Mouse (Mus musculus) adrenal gland, adult 8-10 months (tissue): ENCODE results near the gene Sec1. TPM values are rescaled to one million over a fixed set of nuclear protein-coding genes. Genes with fewer than 3 reads are reported as not detected.

Source experiments
- DNase-seq: peaks from one replicate; pipeline ENCODE4 v3.0.0; 2022
- total RNA-seq, 4 experiments: library from RNA; stranded (reverse); gene quantifications; 2 replicates each; pipeline ENCODE4 v1.2.4; 2022

Sec1 gene
- total RNA-seq, 4 experiments from 2014 or later, result 0.15 to 0.59 (median 0.30) TPM

GRCm38 (mm10) chr7:45716952-45717917 lies 23.0 kb upstream of the Sec1 start:
- no peak for DNase-seq

DNA sequence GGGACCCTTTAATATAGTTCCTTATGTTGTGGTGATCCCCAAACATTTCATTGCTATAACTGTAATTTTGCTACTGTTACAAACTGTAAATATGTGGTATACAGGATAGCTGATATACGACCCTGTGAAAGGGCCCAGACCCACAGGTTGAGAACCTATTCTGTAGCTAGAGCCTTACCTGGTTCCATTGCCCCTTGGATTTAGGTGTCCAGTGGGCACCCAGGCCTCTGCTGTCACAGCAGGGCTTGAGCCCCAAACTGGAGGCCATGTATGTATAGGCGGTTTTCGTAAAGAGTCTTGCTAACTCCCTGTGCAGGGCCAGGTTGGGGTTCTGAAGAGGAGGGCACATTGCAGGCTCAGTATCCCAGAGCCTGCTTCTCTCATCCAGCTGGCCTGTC lies 22.3 kb upstream of the Sec1 start:
- peak; percentile 35 for DNase-seq

DNA sequence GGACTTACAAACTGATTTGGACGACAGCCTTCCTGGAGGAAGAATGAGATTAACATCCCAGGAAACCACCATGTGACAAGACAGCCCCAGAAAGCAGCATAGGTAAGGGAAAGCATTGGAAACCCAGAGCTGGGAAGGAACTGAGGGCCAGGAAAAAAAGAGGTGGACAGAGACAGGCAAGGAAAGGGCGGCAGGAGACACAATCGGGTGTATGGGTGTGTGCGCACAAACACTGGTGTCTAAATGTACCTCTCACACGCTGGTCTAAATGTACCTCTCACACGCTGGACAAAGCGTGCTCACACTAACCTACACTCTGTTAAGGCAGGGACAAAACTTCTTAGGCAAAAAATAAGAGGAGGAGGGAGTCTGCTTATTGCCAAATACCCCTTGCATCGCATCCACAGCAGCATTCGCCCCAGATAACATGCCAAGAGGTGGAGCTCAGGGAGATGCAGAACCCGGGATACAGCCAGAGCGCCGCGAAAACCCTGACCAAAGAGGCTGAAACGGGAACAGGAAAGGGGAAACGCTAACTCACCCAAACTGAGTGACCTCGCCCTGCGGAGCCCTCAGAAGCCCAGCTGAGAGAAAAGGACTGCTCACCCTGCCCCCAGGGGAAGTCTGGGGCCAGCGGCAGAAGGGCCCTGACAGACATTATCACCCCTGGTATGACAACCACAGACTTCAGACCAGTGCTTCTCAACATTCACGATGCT lies 21.7 kb upstream of the Sec1 start:
- peak; percentile 43 for DNase-seq

GRCm38 (mm10) chr7:45715090-45715708 lies 21.0 kb upstream of the Sec1 start, which contains the start of gene Rpl18:
Gene Rpl18 (plus strand): TSS chr7:45715457.
- DNase-seq, result peak; percentile 98

GRCm38 (mm10) chr7:45714630-45715089 lies 20.5 kb upstream of the Sec1 start:
- DNase-seq, result no peak

DNA sequence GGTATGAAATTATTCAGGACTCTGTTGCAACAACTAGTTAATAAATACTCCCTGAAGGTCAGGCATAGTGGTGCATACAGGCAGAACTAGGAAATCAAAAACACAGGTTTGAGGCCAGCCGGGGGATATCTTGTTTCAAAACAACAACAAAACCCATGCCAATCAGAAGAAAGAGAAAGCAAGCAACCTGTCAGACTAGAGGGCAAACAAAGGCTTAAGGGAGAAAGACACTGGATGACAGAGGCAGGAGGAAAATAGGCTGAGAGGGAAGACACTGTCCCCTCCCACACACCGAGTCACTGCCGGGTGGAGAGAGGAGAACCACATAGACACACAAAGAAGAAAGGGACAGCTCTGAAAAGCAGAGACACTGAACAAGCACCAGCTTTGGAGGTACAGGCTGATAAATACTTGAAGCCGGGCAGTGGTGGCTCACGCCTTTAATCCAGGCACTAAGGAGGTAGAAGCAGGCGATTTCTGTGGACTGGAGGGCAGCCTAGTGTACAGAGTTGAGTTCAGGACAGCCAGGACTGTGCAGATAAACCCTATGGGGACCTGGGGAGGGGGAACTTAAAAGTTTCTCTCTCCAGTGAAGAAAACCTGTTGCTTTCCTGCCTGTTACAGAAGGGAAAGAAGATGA lies 19.8 kb upstream of the Sec1 start:
- no peak for DNase-seq

DNA sequence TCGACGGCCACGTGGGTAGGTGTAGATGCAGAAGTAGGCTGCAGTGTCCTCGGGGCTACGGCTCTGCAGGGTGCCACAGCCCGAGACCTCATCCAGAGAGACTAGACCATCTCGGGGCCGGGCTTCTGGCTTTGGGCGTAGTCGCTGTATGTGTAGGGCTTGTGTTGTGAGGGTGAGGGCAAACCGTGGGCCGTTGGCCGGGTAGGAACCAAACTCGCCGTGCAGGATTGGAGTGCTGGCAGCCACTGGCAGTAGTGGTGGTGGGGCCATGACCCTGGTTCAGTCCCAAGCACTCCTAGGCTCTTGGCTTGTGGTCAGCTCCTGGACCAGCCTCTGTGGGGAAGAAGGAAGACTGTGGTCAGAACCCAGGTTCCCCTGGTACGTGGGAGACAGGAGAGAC lies 19.2 kb upstream of the Sec1 start:
- peak; percentile 55 for DNase-seq

DNA sequence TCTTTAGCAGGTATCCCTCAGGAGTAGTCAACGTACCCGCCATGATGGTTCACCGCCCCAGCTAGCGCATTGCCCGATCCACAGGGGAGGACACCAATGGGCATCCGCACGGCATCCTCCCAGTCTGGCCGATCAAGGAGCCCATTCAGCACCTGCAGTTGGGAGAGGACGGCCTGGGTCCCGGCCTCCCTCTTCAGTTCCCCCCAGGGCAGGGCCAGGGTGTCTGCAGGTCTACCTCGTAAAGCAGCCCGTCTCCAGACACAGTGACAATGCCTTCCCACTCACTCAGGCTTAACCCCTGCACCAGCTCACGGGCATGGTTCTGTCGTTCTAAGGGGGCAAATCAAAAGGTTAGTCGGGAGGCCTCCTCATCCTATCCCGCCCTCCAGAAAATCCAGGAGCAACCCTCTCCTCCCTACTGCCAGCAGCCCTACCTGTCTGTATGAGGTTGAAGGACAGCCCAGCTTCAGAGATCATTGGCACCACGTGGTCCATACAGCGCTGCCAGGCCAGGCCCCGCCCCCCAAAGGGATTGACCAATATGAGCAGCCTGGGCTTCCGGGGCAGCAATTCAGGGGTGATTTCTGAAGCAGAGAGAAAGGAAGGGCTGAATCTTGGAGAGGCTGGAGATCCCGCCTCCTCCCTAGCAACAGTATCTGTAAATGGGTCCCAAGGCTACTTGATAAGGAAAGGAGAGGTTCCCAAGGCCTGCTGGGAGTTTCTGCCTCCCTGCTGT lies 18.0 kb upstream of the Sec1 start:
- DNase-seq, result peak; percentile 90

DNA sequence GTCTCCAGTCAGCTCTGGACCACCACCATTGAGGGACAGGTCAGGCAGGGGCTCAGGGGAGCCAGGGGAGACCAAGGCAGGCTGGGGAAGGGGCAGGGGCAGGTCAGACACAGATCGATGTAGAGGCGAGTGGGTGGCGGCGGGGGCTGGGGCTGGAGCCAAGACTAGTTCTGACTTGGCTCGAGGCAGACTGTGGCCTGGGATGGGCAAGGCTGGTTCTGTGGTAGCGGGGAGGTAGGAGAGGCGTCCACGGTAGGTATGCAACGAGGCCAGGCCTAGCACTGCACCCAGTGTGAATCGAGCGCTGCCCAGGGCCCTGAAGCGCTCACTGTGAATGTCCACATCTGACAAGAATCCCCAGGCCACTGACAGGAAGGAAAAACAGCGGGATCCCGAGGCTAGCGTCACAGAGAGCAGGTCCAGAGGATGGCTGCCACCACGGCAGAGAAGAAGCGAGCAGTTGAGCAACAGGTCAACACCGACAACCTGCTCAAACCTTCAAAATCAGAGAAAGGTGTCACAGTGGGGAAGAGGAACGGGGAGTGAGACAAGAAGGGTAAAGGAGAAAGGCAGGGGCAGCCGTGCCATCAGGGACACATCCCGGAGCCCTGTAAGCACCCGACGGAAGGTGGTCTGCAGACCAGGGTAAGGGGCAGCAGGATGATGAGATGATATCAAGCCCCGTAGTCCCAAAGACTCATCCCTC lies 17.3 kb upstream of the Sec1 start:
- peak; percentile 58 for DNase-seq

DNA sequence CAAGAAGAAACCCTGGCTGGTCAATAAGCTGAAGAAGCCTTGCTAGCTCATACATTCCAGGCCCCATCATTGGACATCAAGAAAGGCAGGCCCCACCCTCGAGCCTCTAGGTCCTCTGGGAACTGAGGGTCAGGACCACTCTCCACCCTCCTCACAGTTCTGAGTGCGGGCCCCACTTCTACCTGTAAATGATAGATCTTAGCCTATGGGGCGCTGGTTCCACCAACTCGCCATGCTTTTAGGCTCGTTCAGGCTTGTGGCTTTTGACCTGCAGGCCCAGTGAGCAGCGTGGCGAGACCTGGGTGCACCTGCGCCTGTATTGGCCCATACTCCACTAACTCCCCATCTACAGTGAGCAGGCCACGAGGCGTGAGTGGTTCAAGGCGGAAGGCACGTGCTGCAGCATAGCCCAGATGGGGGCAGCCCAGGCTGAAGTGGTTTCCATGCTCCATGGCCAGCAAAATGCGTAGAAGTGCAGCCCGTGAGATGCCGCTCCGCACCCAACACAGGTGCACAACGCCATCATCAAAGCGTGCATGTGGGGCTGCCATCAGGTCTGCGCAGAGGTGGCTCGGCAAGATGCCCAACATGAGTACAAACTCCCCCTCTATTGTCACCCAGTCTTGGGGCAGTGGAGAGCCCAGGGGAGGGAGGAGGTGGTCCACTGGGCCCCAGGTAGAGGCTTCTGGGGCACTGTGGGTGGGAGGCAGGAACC lies 16.4 kb upstream of the Sec1 start:
- DNase-seq, result peak; percentile 65

- DNase-seq, result no peak
These were observed 15.6 kb upstream of the Sec1 start for GRCm38 (mm10) chr7:45709677-45710355.

DNA sequence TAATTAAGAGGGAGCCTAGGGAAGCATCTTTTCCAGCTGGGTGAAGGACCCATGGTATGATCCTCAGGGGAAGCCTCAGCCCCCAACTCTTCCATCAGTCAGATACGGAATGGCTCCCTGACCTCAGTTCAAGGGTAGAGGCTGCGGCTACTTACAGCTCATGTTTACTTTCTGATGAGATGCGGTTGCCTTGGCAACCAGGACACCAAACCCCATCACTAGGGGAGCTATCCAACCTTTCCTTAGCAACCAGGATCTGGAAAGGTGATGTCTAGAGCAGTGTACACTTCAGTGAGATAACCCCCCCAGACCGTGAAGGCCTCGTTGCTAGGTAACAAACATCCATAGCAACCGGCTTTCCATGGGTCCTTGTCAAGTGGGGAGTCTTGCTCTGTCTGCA lies 14.8 kb upstream of the Sec1 start:
- DNase-seq, result no peak

DNA sequence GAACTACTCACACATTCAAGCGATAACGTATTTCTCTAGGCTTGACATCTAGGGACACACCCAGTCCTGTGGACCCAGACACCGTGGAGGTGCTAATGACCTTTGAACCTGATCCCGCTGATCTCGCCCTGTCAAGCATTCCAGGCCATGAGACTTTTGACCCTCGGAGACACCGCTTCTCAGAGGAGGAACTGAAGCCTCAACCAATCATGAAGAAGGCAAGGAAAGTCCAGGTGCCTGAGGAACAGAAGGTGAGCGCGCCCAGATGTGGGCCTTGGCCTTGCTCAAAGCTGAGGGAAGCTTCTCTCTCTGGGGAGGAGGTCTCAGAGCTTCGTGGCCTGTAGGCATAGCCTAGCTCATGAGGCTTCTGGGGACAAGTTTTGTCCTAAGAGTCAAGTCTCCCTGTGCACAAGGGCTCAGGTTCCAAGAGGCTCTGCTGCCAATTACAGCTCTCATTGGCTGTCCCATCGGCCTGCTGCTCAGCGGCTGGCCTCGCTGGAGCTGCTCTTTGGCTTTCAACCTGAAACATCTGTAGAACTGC lies 14.1 kb upstream of the Sec1 start:
- no peak for DNase-seq

DNA sequence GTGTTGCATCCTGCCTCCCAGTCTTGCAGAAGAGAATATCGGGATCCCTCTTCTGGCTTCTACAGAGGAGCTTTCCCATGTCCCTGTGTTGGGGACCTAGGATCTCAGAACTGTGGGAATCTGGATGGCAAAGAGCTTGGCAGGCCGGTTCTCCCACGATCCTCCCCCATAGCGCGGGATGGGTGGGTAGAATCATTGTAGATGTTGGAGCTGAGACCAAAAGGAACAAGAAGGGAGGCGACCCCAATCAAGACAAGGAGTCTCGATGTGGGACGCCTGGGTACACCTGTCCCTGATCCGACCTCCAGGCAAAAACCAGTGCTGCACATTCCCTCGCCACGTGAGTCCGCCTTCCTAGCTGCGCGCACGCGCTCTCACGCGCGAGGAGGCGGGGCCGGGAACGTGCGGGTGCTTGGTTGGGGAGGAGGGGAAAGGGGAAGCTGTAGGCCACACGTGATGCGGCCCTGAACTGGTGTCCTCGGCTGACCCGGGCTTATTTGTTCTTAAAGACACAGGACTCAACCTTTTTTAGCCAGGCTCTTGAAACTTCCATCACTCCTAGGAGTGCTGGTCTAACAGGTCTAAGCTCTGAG lies 13.3 kb upstream of the Sec1 start:
- peak; percentile 98 for DNase-seq

- peak; percentile 86 for DNase-seq
These were observed 12.6 kb upstream of the Sec1 start for GRCm38 (mm10) chr7:45706721-45707241.

DNA sequence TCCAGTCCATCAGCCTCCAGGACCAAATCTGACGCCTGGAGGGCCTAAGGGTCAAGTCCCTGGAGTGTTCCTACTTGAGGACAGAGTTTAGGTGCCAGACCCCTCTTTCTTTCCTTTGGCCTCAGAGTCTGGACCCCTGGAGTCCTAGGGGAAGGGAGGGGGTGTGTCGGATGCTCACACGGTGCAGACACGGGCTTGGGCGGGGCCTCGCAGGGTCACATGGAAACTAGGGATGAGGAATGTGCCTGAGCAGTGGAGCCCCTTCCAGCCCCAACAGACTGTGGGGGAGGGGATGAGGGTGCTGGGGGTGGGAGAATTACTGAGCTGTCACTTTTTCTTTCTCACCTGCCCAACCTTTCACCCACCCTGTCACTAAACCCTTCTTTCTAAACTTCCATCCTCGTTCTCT lies 11.7 kb upstream of the Sec1 start:
- DNase-seq, result peak; percentile 91

DNA sequence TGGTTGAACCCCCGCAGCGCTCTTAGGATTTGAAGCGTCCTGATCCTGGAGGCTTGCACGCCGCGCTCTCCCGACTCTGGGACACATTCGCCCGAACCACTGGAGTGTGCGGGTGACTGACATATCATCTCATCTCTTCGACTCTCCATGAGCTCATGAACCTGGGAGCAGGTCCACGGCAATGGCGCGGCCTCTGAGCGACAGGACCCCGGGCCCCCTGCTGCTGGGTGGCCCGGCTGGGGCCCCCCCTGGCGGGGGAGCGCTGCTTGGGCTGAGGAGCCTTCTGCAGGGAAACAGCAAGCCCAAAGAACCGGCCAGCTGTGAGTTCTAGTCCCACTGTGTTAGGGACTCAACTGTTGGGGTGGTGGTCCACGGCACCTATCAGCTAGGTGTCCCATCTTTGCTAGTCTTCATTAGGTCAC lies 11.3 kb upstream of the Sec1 start:
- DNase-seq, result no peak

- DNase-seq, result peak; percentile 100
These were observed 10.7 kb upstream of the Sec1 start, which contains the start of gene Dbp for GRCm38 (mm10) chr7:45704730-45705442. Gene Dbp (plus strand): TSS chr7:45705088.
